Mouse (Mus musculus) limb, embryonic 15.5 days (tissue): Measurements from ENCODE around the gene Gm10642. TPM values are rescaled to one million over a fixed set of nuclear protein-coding genes. Genes with fewer than 3 reads are reported as not detected.

Experiments
- ATAC-seq: fragments of 200-750 bp; cut with Nextera tagmentation; 2 replicates; pipeline ENCODE4 v1.8.0; 2017; ENCODE audit warnings: low read depth, moderate TSS enrichment; ENCODE audit not compliant: insufficient number of reproducible peaks, low FRiP score, low TSS enrichment
- H3K27ac ChIP-seq: fragments of 300-500 bp; sonication (generic); 2 replicates; pipeline ENCODE4 v1.5.1; 2015; ENCODE audit warnings: moderate library complexity, mild to moderate bottlenecking, inconsistent platforms
- H3K27me3 ChIP-seq: fragments of 300-500 bp; sonication (generic); 2 replicates; pipeline ENCODE4 v1.6.1; 2015; ENCODE audit warnings: inconsistent platforms
- H3K36me3 ChIP-seq: fragments of 300-500 bp; sonication (generic); 2 replicates; pipeline ENCODE4 v1.6.1; 2015; ENCODE audit warnings: inconsistent platforms
- H3K4me1 ChIP-seq: fragments of 300-500 bp; sonication (generic); 2 replicates; pipeline ENCODE4 v1.6.1; 2015; ENCODE audit warnings: inconsistent platforms
- H3K4me2 ChIP-seq: fragments of 300-500 bp; sonication (generic); 2 replicates; pipeline ENCODE4 v1.6.1; 2015; ENCODE audit warnings: mild to moderate bottlenecking, inconsistent platforms
- H3K4me3 ChIP-seq: fragments of 300-500 bp; sonication (generic); 2 replicates; pipeline ENCODE4 v1.5.1; 2015; ENCODE audit warnings: mild to moderate bottlenecking, inconsistent platforms
- H3K9ac ChIP-seq: fragments of 300-500 bp; sonication (generic); 2 replicates; pipeline ENCODE4 v1.6.1; 2015; ENCODE audit warnings: inconsistent platforms
- H3K9me3 ChIP-seq: fragments of 300-500 bp; sonication (generic); 2 replicates; pipeline ENCODE4 v1.6.1; 2016; ENCODE audit warnings: inconsistent platforms
- WGBS: fragments of 180-500 bp; shearing (Covaris S2); methylation state at CpG from one replicate; pipeline ENCODE4 v1.1.7; 2015; 5-methylcytosine and 5-hydroxymethylcytosine counted together
- polyA plus RNA-seq: library from polyadenylated mRNA; unstranded; fragments of >200 nt; fragmentation: Nextera tagmentation; extraction: Ambion mirVana; gene quantifications from 2 replicates; pipeline ENCODE4 v1.2.1, GENCODE M21; 2015

The Gm10642 gene
- polyA plus RNA-seq, 1 experiment from 2014 or later = 0.23 TPM

DNA sequence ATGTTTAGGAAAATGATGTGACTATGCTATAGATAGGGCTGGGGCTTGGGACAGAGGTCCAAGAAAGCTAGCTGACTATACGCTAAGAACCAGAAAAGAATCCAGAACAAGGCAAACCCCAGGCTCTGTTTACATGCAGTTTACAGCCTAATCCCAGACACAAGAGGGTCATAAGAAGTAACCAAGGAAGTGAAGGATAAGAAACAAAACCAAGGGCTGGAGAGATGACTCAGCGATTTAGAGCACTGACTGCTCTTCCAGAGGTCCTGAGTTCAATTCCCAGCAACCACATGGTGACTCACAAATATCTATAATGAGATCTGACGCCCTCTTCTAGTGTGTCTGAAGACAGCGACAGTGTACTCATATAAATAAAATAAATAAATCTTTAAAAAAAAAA is 19.1 kb downstream of the Gm10642 start:
- Histone ChIP-seq H3K4me1 (peaks cover 5% of the 10 kb centered on the region), H3K9me3 (no peaks in the 10 kb centered on the region), H3K9ac (no peak overlapping the region), H3K27ac (no peak overlapping the region), H3K4me2 (no peak overlapping the region), H3K36me3 (no peaks in the 10 kb centered on the region), H3K27me3 (no peaks in the 10 kb centered on the region), H3K4me3 (no peak overlapping the region)
- no peak for ATAC-seq
- WGBS = 76% methylated on average over 4 of the region's 4 CpGs

DNA sequence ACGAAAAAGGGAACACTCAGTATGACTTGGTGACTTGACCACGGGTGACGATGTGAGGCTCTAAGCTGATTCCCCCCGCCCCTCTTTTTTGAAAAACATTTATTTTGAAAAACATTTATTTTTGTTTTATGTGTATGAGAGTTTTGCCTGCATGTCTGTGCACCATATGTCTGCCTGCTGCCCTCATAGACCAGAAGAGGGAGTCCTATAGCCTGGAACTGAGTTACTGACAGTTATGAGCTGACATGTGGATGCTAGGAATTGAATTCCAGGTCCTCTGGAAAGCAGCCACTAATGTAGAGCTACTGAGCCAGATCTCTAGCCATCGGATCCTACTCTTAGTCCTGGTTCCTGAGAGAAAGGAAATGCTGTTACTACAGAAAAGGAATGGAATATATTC is 19.9 kb downstream of the Gm10642 start:
- WGBS = 86% methylated on average over 5 of the region's 5 CpGs
- H3K36me3 ChIP-seq = no peaks in the 10 kb centered on the region
- H3K9me3 ChIP-seq = no peaks in the 10 kb centered on the region
- H3K4me1 ChIP-seq = peaks cover 6% of the 10 kb centered on the region
- no peak overlapping the region for H3K4me2 ChIP-seq
- H3K27me3 ChIP-seq = no peaks in the 10 kb centered on the region
- H3K27ac ChIP-seq = no peak overlapping the region
- ATAC-seq = no peak
- H3K9ac ChIP-seq = no peak overlapping the region
- H3K4me3 ChIP-seq = no peak overlapping the region

DNA sequence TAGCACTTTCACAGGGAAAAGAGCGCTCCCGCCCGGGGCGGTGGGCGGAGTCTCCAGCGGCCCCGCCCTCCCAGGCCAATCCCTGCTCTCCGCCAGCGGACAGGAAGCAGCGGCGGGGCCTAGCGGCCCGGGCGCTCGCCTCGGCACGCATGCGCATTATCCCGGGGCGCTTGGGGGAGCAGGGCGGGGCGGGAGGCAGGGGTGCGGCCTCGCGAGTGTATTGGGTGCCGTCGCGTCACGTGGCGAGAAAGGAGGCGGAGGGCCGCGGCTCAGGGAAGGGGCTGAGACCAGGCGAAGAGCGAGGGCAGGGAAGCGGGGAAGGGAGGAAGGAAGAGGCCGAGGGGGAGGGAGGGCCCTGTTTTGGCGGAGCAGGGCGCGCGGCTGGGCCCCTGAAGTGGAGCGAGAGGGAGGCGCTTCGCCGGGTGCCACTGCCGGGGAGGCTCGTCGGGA is 22.7 kb downstream of the Gm10642 start, which contains the start of gene Adam10:
Adam10 (plus strand) TSS at position 316 of the 450 bp plus-strand sequence.
- H3K27ac ChIP-seq = peak within 1 kb of the TSS; percentile 97
- peak; percentile 100 for ATAC-seq
- peak within 1 kb of the TSS; percentile 62 for H3K4me2 ChIP-seq
- peak within 1 kb of the TSS; percentile 68 for H3K4me3 ChIP-seq
- 0% methylated on average over 45 of the region's 48 CpGs for WGBS
- H3K9ac ChIP-seq = peak within 1 kb of the TSS; percentile 85
- no peaks in the 10 kb centered on the region for H3K36me3 ChIP-seq
- H3K4me1 ChIP-seq = peaks cover 3% of the 10 kb centered on the region
- no peaks in the 10 kb centered on the region for H3K9me3 ChIP-seq
- no peaks in the 10 kb centered on the region for H3K27me3 ChIP-seq

DNA sequence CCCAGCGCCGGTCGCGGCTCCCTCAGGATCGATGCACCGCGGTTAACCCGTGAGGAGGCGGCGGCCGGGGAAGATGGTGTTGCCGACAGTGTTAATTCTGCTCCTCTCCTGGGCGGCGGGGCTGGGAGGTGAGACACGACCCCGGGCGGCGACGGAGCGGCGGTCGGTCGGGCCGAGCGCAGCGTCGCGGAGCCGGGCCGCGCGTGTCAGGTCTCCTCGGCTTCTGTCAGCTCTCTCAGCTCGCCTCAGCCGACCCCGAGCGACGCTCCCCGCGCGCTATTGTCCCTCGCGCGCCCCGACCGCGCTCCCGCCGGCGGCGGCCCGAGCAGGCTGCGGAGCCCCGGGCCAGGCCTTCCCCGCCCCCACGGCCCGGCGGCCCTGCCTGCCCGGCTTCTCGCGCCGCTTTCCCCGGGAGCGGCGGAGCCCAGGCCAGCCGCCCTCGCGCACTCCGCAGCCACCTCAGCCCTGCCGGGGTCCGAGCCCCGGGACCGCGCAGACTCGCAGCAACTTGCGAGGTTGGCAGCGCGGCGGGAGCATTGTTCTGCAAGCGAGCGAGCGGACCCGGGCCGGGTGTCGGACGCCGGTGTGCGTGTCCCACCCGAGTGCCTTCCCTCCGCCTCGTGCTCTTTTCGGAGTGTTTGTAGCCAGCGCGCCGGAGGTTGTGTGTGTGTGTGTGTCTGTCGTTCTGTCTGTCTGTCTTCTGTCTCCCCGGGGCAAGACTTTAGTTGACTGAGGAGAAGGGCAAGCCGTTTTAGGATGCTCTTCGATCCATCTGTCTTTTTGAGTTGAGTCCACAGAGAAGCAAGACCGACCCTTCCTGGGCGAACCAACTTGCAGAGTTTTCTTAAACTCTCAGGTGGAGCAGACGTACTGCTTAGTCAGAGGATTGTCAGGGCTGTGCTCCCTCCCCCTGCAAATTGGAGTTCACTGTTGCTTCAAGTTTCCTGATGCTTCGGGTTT is 23.4 kb downstream of the Gm10642 start:
- H3K9me3 ChIP-seq = no peaks in the 10 kb centered on the region

DNA sequence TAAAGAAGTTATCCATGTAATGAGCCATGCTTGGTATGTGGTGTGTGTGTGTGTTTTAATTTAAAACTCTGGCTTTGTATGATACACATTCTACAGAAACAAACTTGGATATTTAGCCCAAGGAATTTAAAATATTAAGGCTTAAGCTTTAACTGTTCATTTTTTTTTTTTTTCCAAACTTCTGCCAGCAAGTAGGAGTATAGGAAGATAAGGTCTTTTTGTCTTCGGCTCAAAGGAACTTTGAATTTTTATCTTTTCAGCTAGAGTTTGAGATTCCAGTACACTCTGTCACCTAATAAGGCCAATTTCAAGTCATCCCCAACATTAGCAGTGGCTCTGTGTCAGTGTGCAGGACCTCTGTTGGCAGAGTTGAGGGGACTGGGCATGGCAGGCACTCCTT is 26.2 kb downstream of the Gm10642 start:
- H3K27me3 ChIP-seq = no peaks in the 10 kb centered on the region
- no peaks in the 10 kb centered on the region for H3K36me3 ChIP-seq
- H3K4me1 ChIP-seq = peaks cover 3% of the 10 kb centered on the region
- H3K9me3 ChIP-seq = no peaks in the 10 kb centered on the region
- 84% methylated on average over 1 of the region's 1 CpGs for WGBS
- H3K9ac ChIP-seq = no peak overlapping the region
- no peak overlapping the region for H3K27ac ChIP-seq
- H3K4me2 ChIP-seq = no peak overlapping the region
- no peak overlapping the region for H3K4me3 ChIP-seq
- ATAC-seq = no peak

More for the DNA sequence above, 23.4 kb downstream of the Gm10642 start:
- Histone ChIP-seq H3K4me3 (peak overlapping the region; percentile 68), H3K27ac (peak overlapping the region; percentile 97), H3K4me2 (peak overlapping the region; percentile 62), H3K27me3 (no peaks in the 10 kb centered on the region), H3K36me3 (no peaks in the 10 kb centered on the region), H3K4me1 (peaks cover 3% of the 10 kb centered on the region), H3K9ac (peak overlapping the region; percentile 85)
- WGBS = 0% methylated on average over 87 of the region's 103 CpGs
- no peak; the same call in 1 of the 2 replicates for ATAC-seq

DNA sequence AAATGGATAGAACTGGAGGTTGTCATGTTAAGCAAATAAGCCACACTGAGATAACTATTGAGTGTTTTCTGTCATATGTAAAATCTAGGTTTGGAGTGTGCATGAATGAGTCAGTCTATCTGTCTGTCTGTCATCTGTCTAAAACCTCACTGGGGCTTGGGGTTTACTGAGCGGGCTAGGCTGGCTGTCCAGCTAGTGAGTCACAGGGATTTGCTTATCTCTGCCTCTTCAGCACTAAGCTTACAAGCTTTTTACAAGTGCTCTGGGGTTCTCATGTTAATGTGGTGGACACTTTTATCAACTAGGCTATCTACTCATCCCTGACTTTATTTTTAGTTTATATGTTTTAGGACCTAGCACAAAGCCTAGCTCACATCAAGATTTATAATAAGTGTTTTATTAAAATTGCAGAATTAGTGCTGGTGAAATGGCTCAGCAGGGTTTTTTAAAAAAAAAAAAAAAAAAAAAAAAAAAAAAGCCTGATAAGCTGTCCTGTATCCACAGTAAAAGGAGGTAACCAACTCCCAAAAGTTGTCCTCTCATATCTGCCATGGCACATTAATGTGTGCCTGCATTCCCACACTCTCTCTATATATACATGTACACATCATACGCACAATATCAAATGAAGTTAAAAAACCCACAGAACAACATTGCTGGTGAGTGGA is 32.4 kb downstream of the Gm10642 start:
- Histone ChIP-seq H3K4me3 (no peak overlapping the region), H3K4me1 (no peaks in the 10 kb centered on the region), H3K9me3 (no peaks in the 10 kb centered on the region), H3K4me2 (no peak overlapping the region), H3K9ac (no peak overlapping the region), H3K27me3 (no peaks in the 10 kb centered on the region), H3K27ac (no peak overlapping the region), H3K36me3 (no peaks in the 10 kb centered on the region)
- ATAC-seq = no peak
- WGBS = 90% methylated on average over 2 of the region's 2 CpGs

DNA sequence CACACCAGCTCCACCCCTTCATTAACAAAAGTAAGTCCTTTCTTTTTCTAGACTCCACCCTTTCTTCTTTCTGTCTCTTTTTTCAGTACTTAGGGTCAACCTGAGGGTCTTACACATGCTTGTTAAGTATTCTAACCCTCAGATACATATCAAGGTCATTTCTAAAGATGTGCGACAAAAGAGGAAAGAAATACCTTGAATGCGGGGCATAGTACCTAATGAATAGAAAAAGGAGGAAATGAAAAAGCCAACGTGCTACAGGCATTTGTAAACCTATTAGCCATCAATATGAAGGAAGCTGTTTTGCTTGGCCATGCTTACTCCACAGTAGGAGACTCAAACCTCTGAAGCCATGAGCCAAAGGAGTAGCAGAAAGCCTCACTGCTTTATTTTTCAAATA is 33.9 kb downstream of the Gm10642 start:
- H3K9me3 ChIP-seq = no peaks in the 10 kb centered on the region
- no peaks in the 10 kb centered on the region for H3K27me3 ChIP-seq
- H3K27ac ChIP-seq = no peak overlapping the region
- no peaks in the 10 kb centered on the region for H3K4me1 ChIP-seq
- H3K4me2 ChIP-seq = no peak overlapping the region
- ATAC-seq = no peak
- 75% methylated on average over 3 of the region's 3 CpGs for WGBS
- no peak overlapping the region for H3K9ac ChIP-seq
- H3K36me3 ChIP-seq = no peaks in the 10 kb centered on the region
- no peak overlapping the region for H3K4me3 ChIP-seq

DNA sequence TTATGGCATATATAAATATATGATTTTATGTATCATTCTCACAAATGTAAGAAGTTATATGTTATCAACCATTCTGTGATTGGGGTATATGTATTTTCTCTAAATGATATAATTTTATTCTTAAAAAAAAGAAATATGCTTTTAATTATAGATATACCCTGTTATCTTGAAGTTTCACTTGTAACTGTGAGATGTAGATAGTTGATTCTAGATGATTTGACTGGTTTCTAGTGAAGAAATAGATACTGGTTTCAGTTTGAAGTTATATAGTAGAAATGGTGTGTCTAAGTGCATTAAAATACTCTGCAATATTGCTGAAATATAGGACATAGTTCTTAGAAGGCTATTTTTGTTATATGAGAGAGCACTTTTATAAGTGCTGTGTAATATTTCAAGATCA is 34.5 kb downstream of the Gm10642 start:
- Histone ChIP-seq H3K27ac (no peak overlapping the region), H3K4me2 (no peak overlapping the region), H3K36me3 (no peaks in the 10 kb centered on the region), H3K9me3 (no peaks in the 10 kb centered on the region), H3K27me3 (no peaks in the 10 kb centered on the region), H3K4me1 (no peaks in the 10 kb centered on the region), H3K4me3 (no peak overlapping the region), H3K9ac (no peak overlapping the region)
- no peak for ATAC-seq

DNA sequence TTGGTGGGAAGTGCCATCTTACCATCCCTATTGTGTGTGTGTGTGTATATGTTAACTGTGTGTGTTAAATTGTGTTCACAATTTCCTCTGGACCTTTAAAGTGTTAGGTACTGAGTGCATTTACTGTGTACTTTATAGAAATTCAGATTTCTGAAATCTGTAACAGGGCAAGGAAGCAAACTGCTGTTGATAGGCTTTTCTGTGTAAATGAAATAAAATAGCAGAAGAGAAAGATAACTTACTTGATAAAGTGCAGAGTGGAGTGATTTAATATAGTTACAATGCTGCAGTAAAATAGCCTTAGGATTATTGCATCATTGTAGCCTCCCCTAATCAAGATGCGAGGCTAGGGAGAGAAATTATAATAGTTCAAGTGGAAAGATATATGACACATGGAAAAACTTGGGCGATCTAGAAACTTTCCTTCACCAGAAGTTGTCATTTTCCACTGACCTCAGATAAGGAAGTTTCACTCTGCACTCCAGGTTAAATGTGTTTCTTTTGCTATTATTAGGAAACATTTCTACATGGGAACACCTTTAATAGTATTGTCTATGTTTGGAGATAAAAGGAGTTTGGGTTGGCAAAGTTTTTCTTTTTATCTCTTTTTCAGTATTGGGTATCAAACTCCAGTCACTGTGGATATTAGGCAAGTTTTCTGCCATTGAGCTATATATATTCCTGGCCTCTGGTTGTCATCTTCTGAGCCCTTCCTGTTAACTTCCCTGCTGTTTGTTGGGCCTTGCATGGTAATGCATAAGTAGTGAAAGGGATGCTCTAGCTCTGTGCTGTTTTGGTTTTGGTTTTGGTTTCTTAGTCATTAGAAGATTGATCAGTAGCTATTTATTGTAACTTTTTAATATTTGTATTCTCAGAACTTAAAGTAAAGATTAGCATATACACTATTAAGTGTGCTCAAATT is 36.0 kb downstream of the Gm10642 start:
- Histone ChIP-seq H3K4me3 (no peak overlapping the region), H3K36me3 (no peaks in the 10 kb centered on the region), H3K27me3 (no peaks in the 10 kb centered on the region), H3K9ac (no peak overlapping the region), H3K27ac (no peak overlapping the region), H3K9me3 (no peaks in the 10 kb centered on the region), H3K4me2 (no peak overlapping the region), H3K4me1 (no peaks in the 10 kb centered on the region)
- ATAC-seq = no peak
- 60% methylated on average over 2 of the region's 2 CpGs for WGBS

DNA sequence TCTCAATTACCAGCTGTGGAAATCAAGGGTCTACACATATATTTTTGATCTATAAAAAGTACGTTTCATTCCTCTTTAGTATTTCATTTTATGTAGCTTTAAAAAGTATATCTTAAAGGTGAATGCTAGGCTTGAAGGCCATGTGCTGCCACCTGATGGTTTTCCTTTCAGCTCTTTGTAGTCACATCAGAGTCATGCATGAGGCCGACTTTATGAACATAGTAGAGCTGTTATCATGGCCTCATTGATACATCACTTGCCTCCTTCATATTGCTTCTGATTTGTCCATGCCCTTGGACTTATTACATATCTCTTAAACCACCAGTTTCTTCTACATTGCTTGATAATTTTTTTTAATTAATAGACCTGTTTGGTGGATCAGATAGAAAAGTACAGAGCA is 39.7 kb downstream of the Gm10642 start:
- Histone ChIP-seq H3K4me2 (no peak overlapping the region), H3K27me3 (no peaks in the 10 kb centered on the region), H3K4me1 (0 out of 2 replicates have a peak, but pooled peaks cover 2% of the 10 kb centered on the region), H3K9ac (no peak overlapping the region), H3K27ac (no peak overlapping the region), H3K4me3 (no peak overlapping the region), H3K36me3 (no peaks in the 10 kb centered on the region), H3K9me3 (no peaks in the 10 kb centered on the region)
- 79% methylated on average over 2 of the region's 2 CpGs for WGBS
- no peak for ATAC-seq

DNA sequence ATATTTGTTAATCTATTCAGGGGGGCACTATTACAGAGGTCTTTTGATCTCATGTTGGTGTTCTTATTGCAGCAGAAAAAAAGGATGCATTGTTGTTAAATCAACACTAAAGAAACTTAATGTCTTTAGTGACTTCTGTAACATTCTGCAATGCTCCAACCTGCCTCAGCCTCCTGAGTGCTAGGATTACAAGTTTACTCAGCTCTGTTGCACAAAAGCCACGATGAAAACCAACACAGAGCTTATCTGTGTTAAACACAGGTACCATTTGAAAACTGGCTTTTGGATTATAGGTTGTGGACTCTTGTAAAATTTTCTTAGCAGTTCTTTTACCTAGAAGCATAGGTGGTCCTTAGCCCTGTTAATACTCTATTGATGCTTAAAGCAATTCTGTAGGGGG is 42.0 kb downstream of the Gm10642 start:
- no peak for ATAC-seq
- H3K27ac ChIP-seq = no peak overlapping the region
- H3K27me3 ChIP-seq = no peaks in the 10 kb centered on the region
- no peak overlapping the region for H3K4me2 ChIP-seq
- H3K4me3 ChIP-seq = no peak overlapping the region
- 73% methylated on average over 1 of the region's 1 CpGs for WGBS
- no peaks in the 10 kb centered on the region for H3K36me3 ChIP-seq
- H3K4me1 ChIP-seq = 0 out of 2 replicates have a peak, but pooled peaks cover 2% of the 10 kb centered on the region
- H3K9ac ChIP-seq = no peak overlapping the region
- H3K9me3 ChIP-seq = no peaks in the 10 kb centered on the region
